11 mouse cellular contexts compared by ENCODE assay signal in the genomic region with DNA sequence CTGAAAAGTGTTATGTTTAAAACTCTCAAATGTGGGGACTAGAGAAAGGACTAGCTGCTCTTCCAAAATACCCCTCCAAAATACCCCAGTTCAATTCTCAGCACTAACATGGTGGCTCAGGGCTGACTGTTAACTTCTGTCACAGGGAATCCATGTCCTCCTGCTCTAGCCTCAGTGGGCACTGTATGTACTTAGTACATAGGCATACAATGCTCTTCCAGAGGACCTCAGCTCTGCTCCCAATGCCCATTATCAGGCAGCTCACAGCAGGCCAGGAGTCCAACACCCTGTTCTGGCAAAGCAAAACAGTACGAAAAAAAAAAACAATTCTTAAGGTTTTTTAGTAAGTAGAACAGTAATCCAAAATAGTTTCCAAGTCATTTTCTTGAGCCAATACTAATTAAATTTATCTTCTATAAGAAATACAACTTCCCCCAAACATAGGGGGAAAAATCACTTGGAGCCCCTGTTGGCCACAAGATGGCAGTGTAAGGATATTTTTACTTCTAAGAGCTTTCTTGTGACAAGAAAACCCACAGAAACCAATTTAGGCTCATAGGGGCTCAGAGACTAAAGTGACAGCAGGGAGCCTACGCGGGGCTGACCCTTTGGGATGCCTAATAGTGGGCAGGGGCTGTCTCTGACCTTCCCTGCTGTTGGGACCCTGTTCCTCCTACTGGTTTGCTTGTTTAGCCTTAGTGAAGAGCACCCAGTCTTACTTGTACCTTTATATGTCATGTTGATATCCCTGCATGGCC. TPM values are rescaled to one million over a fixed set of nuclear protein-coding genes. Genes with fewer than 3 reads are reported as not detected.
DNase-seq lines count a peak whose midpoint lies in the region; ATAC-seq lines count a peak whose summit lies in the region.
"Had no signal": no experiment of that assay in that cellular context is flagged by ENCODE, and none has a peak within 500 bp of the region (broad histone marks: within the 10 kb centered on the region; RNA-seq: fewer than 3 reads in every experiment).

No protein-coding gene starts in this region.

- H3K4me2 ChIP-seq in hindbrain, embryonic 12.5 days (replicated peaks): no peak overlapping the region
- no peak overlapping the region for H3K4me2 ChIP-seq in midbrain, embryonic 16.5 days (ENCODE audit: low read length)
- H3K4me2 ChIP-seq: stomach, embryonic 15.5 days had no signal

- no peaks in the 10 kb centered on the region for H3K36me3 ChIP-seq in heart, embryonic 10.5 days
- H3K36me3 ChIP-seq in hindbrain, embryonic 12.5 days: no peaks in the 10 kb centered on the region
- H3K36me3 ChIP-seq in midbrain, embryonic 16.5 days (ENCODE audit: control insufficient read depth, insufficient read depth, low read length): no peaks in the 10 kb centered on the region
- H3K36me3 ChIP-seq: stomach, embryonic 15.5 days had no signal

- H3K27ac ChIP-seq in heart, embryonic 10.5 days: no peak overlapping the region
- H3K27ac ChIP-seq in hindbrain, embryonic 12.5 days: no peak overlapping the region
- H3K27ac ChIP-seq in midbrain, embryonic 16.5 days (ENCODE audit: low read length): no peak overlapping the region
- H3K27ac ChIP-seq: stomach, embryonic 15.5 days had no signal

- H3K9me3 ChIP-seq in heart, embryonic 10.5 days: no peaks in the 10 kb centered on the region
- no peaks in the 10 kb centered on the region for H3K9me3 ChIP-seq in hindbrain, embryonic 12.5 days (replicated peaks)
- H3K9me3 ChIP-seq in midbrain, embryonic 16.5 days (replicated peaks; ENCODE audit: control insufficient read depth, low read length, poor library complexity, severe bottlenecking): no peaks in the 10 kb centered on the region
- H3K9me3 ChIP-seq: stomach, embryonic 15.5 days had no signal

- DNase-seq in heart, adult 18-20 months: peak; percentile 27 to 76
- DNase-seq in heart, embryonic 10.5 days (ENCODE audit: low spot score): no peak
- peak; percentile 68 for DNase-seq in MN1 (ENCODE audit: low spot score)
- peak; percentile 85 for DNase-seq in embryo, embryonic 10.5 days (ENCODE audit: low spot score)
- peak; percentile 46 to 61 for DNase-seq in left cerebral cortex, postnatal 25 days (ENCODE audit: low spot score in 2 of 2)
- DNase-seq in thymus, postnatal 36 days: peak; percentile 14 to 22

- ATAC-seq in hindbrain, embryonic 12.5 days (ENCODE audit: low FRiP score): 0 out of 2 replicates have a peak, but pooled peaks have one; percentile 38
- ATAC-seq in midbrain, embryonic 16.5 days: peak; percentile 73

- no peaks in the 10 kb centered on the region for H3K4me1 ChIP-seq in heart, embryonic 10.5 days
- no peaks in the 10 kb centered on the region for H3K4me1 ChIP-seq in hindbrain, embryonic 12.5 days
- peaks cover 2% of the 10 kb centered on the region for H3K4me1 ChIP-seq in midbrain, embryonic 16.5 days (ENCODE audit: control insufficient read depth, insufficient read depth, low read length)
- H3K4me1 ChIP-seq: stomach, embryonic 15.5 days had no signal

- H3K9ac ChIP-seq in hindbrain, embryonic 12.5 days: no peak overlapping the region
- no peak overlapping the region for H3K9ac ChIP-seq in midbrain, embryonic 16.5 days (ENCODE audit: low read depth, low read length)
- H3K9ac ChIP-seq: stomach, embryonic 15.5 days had no signal

- H3K4me3 ChIP-seq in heart, embryonic 10.5 days: no peak overlapping the region
- H3K4me3 ChIP-seq in hindbrain, embryonic 12.5 days: no peak overlapping the region
- H3K4me3 ChIP-seq in midbrain, embryonic 16.5 days (ENCODE audit: low read depth, low read length): no peak overlapping the region
- H3K4me3 ChIP-seq: stomach, embryonic 15.5 days had no signal

- no peaks in the 10 kb centered on the region for H3K27me3 ChIP-seq in heart, embryonic 10.5 days (ENCODE audit: insufficient read depth, poor library complexity, severe bottlenecking)
- H3K27me3 ChIP-seq in hindbrain, embryonic 12.5 days: no peaks in the 10 kb centered on the region
- no peaks in the 10 kb centered on the region for H3K27me3 ChIP-seq in midbrain, embryonic 16.5 days (ENCODE audit: control insufficient read depth, insufficient read depth, low read depth, low read length)
- H3K27me3 ChIP-seq: stomach, embryonic 15.5 days had no signal

- intact Hi-C loops in left cerebral cortex, postnatal 25 days (cut with DNase I): loop anchor here (1.0 kb wide), 1 partner anchor 264 kb away; no protein-coding TSS in a partner anchor

- WGBS in heart, embryonic 10.5 days: 3% methylated on average over 3 of the region's 3 CpGs
- WGBS in hindbrain, embryonic 12.5 days: 6% methylated on average over 3 of the region's 3 CpGs
- 1% methylated on average over 3 of the region's 3 CpGs for WGBS in midbrain, embryonic 16.5 days

RNA-seq across cellular contexts. Expression of a gene that starts 7.9 kb away (rescaled TPM):
- total RNA-seq in heart, adult 18-20 months (2021): not detected
- polyA plus RNA-seq in heart, embryonic 10.5 days (2016; fragmentation: Nextera tagmentation; extraction: Ambion mirVana): not detected in 2 replicates
- 0.46 TPM in 1 of 2 replicates, not detected in the other for polyA plus RNA-seq in hindbrain, embryonic 12.5 days (2016; fragmentation: Nextera tagmentation; extraction: Ambion mirVana)
- not detected for total RNA-seq in left cerebral cortex, postnatal 25 days (2021)
- not detected in 2 replicates for polyA plus RNA-seq in midbrain, embryonic 16.5 days (2015; fragmentation: Nextera tagmentation; extraction: Ambion mirVana)
- total RNA-seq: adrenal gland, adult 18-20 months had no signal
- polyA plus RNA-seq: stomach, embryonic 15.5 days had no signal

RNA-seq across cellular contexts. Expression of a gene that starts 8.0 kb away (rescaled TPM):
- 10 to 100 TPM; 14.9 to 16.4 TPM for total RNA-seq in heart, adult 18-20 months (2021)
- polyA plus RNA-seq in heart, embryonic 10.5 days (2016; fragmentation: Nextera tagmentation; extraction: Ambion mirVana): 46.1 and 50.0 TPM in 2 replicates
- polyA plus RNA-seq in hindbrain, embryonic 12.5 days (2016; fragmentation: Nextera tagmentation; extraction: Ambion mirVana): 50.8 and 50.9 TPM in 2 replicates
- total RNA-seq in left cerebral cortex, postnatal 25 days (2021): 10 to 100 TPM; 23.0 to 24.7 TPM
- 39.1 and 41.5 TPM in 2 replicates for polyA plus RNA-seq in midbrain, embryonic 16.5 days (2015; fragmentation: Nextera tagmentation; extraction: Ambion mirVana)

RNA-seq across cellular contexts. Expression of a gene that starts 14.4 kb away (rescaled TPM):
- total RNA-seq in heart, adult 18-20 months (2021): 10 to 100 TPM; 11.1 to 13.5 TPM
- polyA plus RNA-seq in heart, embryonic 10.5 days (2016; fragmentation: Nextera tagmentation; extraction: Ambion mirVana): 59.8 and 64.1 TPM in 2 replicates
- 97.7 and 105 TPM in 2 replicates for polyA plus RNA-seq in hindbrain, embryonic 12.5 days (2016; fragmentation: Nextera tagmentation; extraction: Ambion mirVana)
- 10 to 100 TPM; 57.2 to 63.9 TPM for total RNA-seq in left cerebral cortex, postnatal 25 days (2021)
- polyA plus RNA-seq in midbrain, embryonic 16.5 days (2015; fragmentation: Nextera tagmentation; extraction: Ambion mirVana): 132 and 133 TPM in 2 replicates

RNA-seq across cellular contexts. Expression of a gene that starts 54.8 kb away (rescaled TPM):
- total RNA-seq in heart, adult 18-20 months (2021): not detected
- not detected in 2 replicates for polyA plus RNA-seq in heart, embryonic 10.5 days (2016; fragmentation: Nextera tagmentation; extraction: Ambion mirVana)
- polyA plus RNA-seq in hindbrain, embryonic 12.5 days (2016; fragmentation: Nextera tagmentation; extraction: Ambion mirVana): not detected in 2 replicates
- total RNA-seq in left cerebral cortex, postnatal 25 days (2021): not detected
- not detected in 2 replicates for polyA plus RNA-seq in midbrain, embryonic 16.5 days (2015; fragmentation: Nextera tagmentation; extraction: Ambion mirVana)
- total RNA-seq: adrenal gland, adult 18-20 months; layer of hippocampus, postnatal 25 days had no signal
- polyA plus RNA-seq: stomach, embryonic 15.5 days had no signal
